Mouse (Mus musculus) heart, embryonic 14.5 days (tissue): ENCODE measurements around the gene Usp31. TPM values are rescaled to one million over a fixed set of nuclear protein-coding genes. Genes with fewer than 3 reads are reported as not detected.

Experiments
- ATAC-seq: fragments of 200-750 bp; cut with Nextera tagmentation; 2 replicates; pipeline ENCODE4 v1.8.0; 2017; ENCODE audit warnings: low read depth, moderate TSS enrichment; ENCODE audit not compliant: insufficient number of reproducible peaks, insufficient read depth, low FRiP score
- H3K27ac ChIP-seq, 2 experiments: fragments of 200-500 bp in 1 of 2; fragments of 300-500 bp in 1 of 2; sonication (generic) in 1 of 2; replicated peaks in 1 of 2; 2 replicates each; pipeline ENCODE4 v1.5.1; 2012 to 2014; ENCODE audit warnings: low read depth in 2 of 2, low read length in 2 of 2, control low read depth in 1 of 2, mild to moderate bottlenecking in 1 of 2, mixed read lengths in 1 of 2; ENCODE audit not compliant: control insufficient read depth in 1 of 2, insufficient read depth in 1 of 2
- H3K27me3 ChIP-seq: fragments of 300-500 bp; sonication (generic); 2 replicates; pipeline ENCODE4 v1.6.1; 2014; ENCODE audit warnings: mild to moderate bottlenecking, low read length, control low read depth; ENCODE audit not compliant: control insufficient read depth, insufficient read depth
- H3K36me3 ChIP-seq: fragments of 300-500 bp; sonication (generic); 2 replicates; pipeline ENCODE4 v1.6.1; 2014; ENCODE audit warnings: mild to moderate bottlenecking, control low read depth, low read length, mixed read lengths; ENCODE audit not compliant: control insufficient read depth, insufficient read depth
- H3K4me1 ChIP-seq, 2 experiments: fragments of 200-500 bp in 1 of 2; fragments of 300-500 bp in 1 of 2; sonication (generic) in 1 of 2; 2 replicates each; pipeline ENCODE4 v1.6.1; 2012 to 2014; ENCODE audit warnings: low read length in 2 of 2, control low read depth in 1 of 2, mixed read lengths in 1 of 2; ENCODE audit not compliant: control insufficient read depth in 2 of 2, insufficient read depth in 2 of 2
- H3K4me2 ChIP-seq: fragments of 300-500 bp; sonication (generic); 2 replicates; pipeline ENCODE4 v1.6.1; 2014; ENCODE audit warnings: mild to moderate bottlenecking, low read length
- H3K4me3 ChIP-seq, 2 experiments: fragments of 200-500 bp in 1 of 2; fragments of 300-500 bp in 1 of 2; sonication (generic) in 1 of 2; 2 replicates each; pipeline ENCODE4 v1.5.1; 2012 to 2014; ENCODE audit warnings: low read length in 2 of 2, mild to moderate bottlenecking in 2 of 2, control low read depth in 1 of 2, low read depth in 1 of 2, moderate library complexity in 1 of 2; ENCODE audit not compliant: control insufficient read depth in 1 of 2, insufficient read depth in 1 of 2
- H3K9ac ChIP-seq: fragments of 300-500 bp; sonication (generic); 2 replicates; pipeline ENCODE4 v1.6.1; 2014; ENCODE audit warnings: mild to moderate bottlenecking, low read length
- H3K9me3 ChIP-seq: fragments of 300-500 bp; sonication (generic); 2 replicates; pipeline ENCODE4 v1.6.1; 2016; ENCODE audit warnings: low read length, control low read depth; ENCODE audit not compliant: control insufficient read depth
- WGBS: fragments of 180-500 bp; shearing (Covaris S2); extraction: QIAGEN DNeasy Blood & Tissue Kit; methylation state at CpG from one replicate; pipeline ENCODE4 v1.1.7; 2014; 5-methylcytosine and 5-hydroxymethylcytosine counted together
- polyA plus RNA-seq: library from polyadenylated mRNA; unstranded; fragments of >200 nt; fragmentation: Nextera tagmentation; extraction: Ambion mirVana; gene quantifications from 2 replicates; pipeline ENCODE4 v1.2.1, GENCODE M21; 2014

The Usp31 gene
- polyA plus RNA-seq, 1 experiment from 2014 or later, result 2.4 TPM

GRCm38 (mm10) chr7:121691803-121692202 is 15.2 kb downstream of the Usp31 start:
- Histone ChIP-seq H3K27me3 (no peaks in the 10 kb centered on the region), H3K27ac (no peak overlapping the region)

GRCm38 (mm10) chr7:121689338-121689737 is 17.7 kb downstream of the Usp31 start:
- no peak for ATAC-seq
- Histone ChIP-seq H3K4me3 (no peak overlapping the region), H3K27ac (no peak overlapping the region), H3K36me3 (no peaks in the 10 kb centered on the region), H3K27me3 (no peaks in the 10 kb centered on the region), H3K4me2 (no peak overlapping the region), H3K9ac (no peak overlapping the region), H3K4me1 (no peaks in the 10 kb centered on the region), H3K9me3 (no peaks in the 10 kb centered on the region)

More at GRCm38 (mm10) chr7:121691803-121692202, 15.2 kb downstream of the Usp31 start:
- Histone ChIP-seq H3K9me3 (no peaks in the 10 kb centered on the region), H3K9ac (no peak overlapping the region), H3K4me2 (no peak overlapping the region), H3K4me1 (no peaks in the 10 kb centered on the region), H3K4me3 (no peak overlapping the region), H3K36me3 (no peaks in the 10 kb centered on the region)
- no peak for ATAC-seq
- 87% methylated on average over 2 of the region's 2 CpGs for WGBS

- 89% methylated on average over 5 of the region's 5 CpGs for WGBS
- no peak overlapping the region for H3K4me2 ChIP-seq
- no peak for ATAC-seq
- no peak overlapping the region for H3K9ac ChIP-seq
- no peaks in the 10 kb centered on the region for H3K36me3 ChIP-seq
- H3K4me3 ChIP-seq, result no peak overlapping the region
- H3K27me3 ChIP-seq, result no peaks in the 10 kb centered on the region
- H3K9me3 ChIP-seq, result no peaks in the 10 kb centered on the region
- no peaks in the 10 kb centered on the region for H3K4me1 ChIP-seq
- H3K27ac ChIP-seq, result no peak overlapping the region
Observed at GRCm38 (mm10) chr7:121685140-121685984, 21.7 kb downstream of the Usp31 start.

- H3K4me2 ChIP-seq, result no peak overlapping the region
Observed at GRCm38 (mm10) chr7:121681191-121681590, 25.9 kb downstream of the Usp31 start.

GRCm38 (mm10) chr7:121677105-121677753 is 29.8 kb downstream of the Usp31 start:
- Histone ChIP-seq H3K36me3 (peaks cover 28% of the 10 kb centered on the region), H3K4me1 (peaks cover 0 to 4% of the 10 kb centered on the region in 2 experiments; a peak in 1 of 4 replicates), H3K9me3 (no peaks in the 10 kb centered on the region), H3K27ac (no peak overlapping the region), H3K9ac (no peak overlapping the region), H3K4me3 (no peak overlapping the region), H3K27me3 (no peaks in the 10 kb centered on the region), H3K4me2 (no peak overlapping the region)
- WGBS, result 40% methylated on average over 4 of the region's 4 CpGs
- ATAC-seq, result no peak

More at GRCm38 (mm10) chr7:121681191-121681590, 25.9 kb downstream of the Usp31 start:
- Histone ChIP-seq H3K9me3 (no peaks in the 10 kb centered on the region), H3K9ac (no peak overlapping the region), H3K4me1 (peaks cover 0 to 4% of the 10 kb centered on the region in 2 experiments; a peak in 1 of 4 replicates), H3K27ac (no peak overlapping the region), H3K36me3 (peaks cover 9% of the 10 kb centered on the region), H3K4me3 (no peak overlapping the region), H3K27me3 (no peaks in the 10 kb centered on the region)
- no peak for ATAC-seq

GRCm38 (mm10) chr7:121660705-121661104 is 46.3 kb downstream of the Usp31 start:
- H3K9me3 ChIP-seq, result no peaks in the 10 kb centered on the region
- H3K36me3 ChIP-seq, result peaks cover 65% of the 10 kb centered on the region
- 71% methylated on average over 1 of the region's 1 CpGs for WGBS

GRCm38 (mm10) chr7:121658866-121659265 is 48.2 kb downstream of the Usp31 start:
- 89% methylated on average over 7 of the region's 7 CpGs for WGBS
- H3K27ac ChIP-seq, result no peak overlapping the region
- H3K4me2 ChIP-seq, result no peak overlapping the region
- H3K4me1 ChIP-seq, result peaks cover 0 to 4% of the 10 kb centered on the region in 2 experiments; a peak in 1 of 4 replicates
- no peak overlapping the region for H3K4me3 ChIP-seq
- H3K9ac ChIP-seq, result no peak overlapping the region
- no peaks in the 10 kb centered on the region for H3K27me3 ChIP-seq
- H3K36me3 ChIP-seq, result peaks cover 63% of the 10 kb centered on the region
- no peaks in the 10 kb centered on the region for H3K9me3 ChIP-seq
- ATAC-seq, result no peak

More at GRCm38 (mm10) chr7:121660705-121661104, 46.3 kb downstream of the Usp31 start:
- Histone ChIP-seq H3K27ac (no peak overlapping the region), H3K4me2 (no peak overlapping the region), H3K27me3 (no peaks in the 10 kb centered on the region), H3K9ac (no peak overlapping the region), H3K4me3 (no peak overlapping the region), H3K4me1 (peaks cover 0 to 4% of the 10 kb centered on the region in 2 experiments; a peak in 1 of 4 replicates)
- ATAC-seq, result no peak
